Mouse (Mus musculus): ENCODE results near the gene Lpar3. TPM values are rescaled to one million over a fixed set of nuclear protein-coding genes. Genes with fewer than 3 reads are reported as not detected.
"Not testable (repeated sequence)": the region's sequence is repeated elsewhere in the genome, so short reads cannot be mapped to it uniquely, and the experiment has no call there.

The Lpar3 gene
- polyA plus RNA-seq, 1 experiment from 2014 or later: 1.2 TPM

DNA sequence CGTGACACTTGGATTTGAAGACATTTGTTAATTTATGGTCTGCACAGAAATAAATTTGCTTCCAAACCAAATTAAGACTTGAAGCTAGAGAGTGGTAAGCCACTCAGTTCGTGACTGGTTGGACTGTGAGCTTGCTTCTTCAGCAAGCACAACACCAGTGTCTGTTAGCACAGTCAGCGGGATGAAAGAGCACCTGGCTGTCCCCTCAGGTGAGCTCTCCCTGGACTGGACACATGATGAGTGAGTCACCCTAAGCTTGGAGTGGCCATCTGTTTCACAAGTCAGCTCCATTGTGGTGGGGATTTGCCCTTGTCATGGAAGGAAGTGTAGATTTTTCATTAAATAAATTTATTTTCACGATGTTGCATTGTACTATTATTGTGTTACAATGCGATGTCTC is 25.6 kb upstream of the Lpar3 start:
- WGBS: 76% methylated on average over 5 of the region's 5 CpGs
- Histone ChIP-seq H3K36me3 (no peaks in the 10 kb centered on the region), H3K9ac (no peak overlapping the region), H3K4me2 (no peak overlapping the region), H3K9me3 (no peaks in the 10 kb centered on the region), H3K27ac (no peak overlapping the region), H3K4me1 (no peaks in the 10 kb centered on the region), H3K27me3 (replicated peaks) (no peaks in the 10 kb centered on the region), H3K4me3 (replicated peaks) (no peak overlapping the region)
- no peak for ATAC-seq (ENCODE audit: insufficient read depth, low FRiP score, low read depth)

- Histone ChIP-seq H3K9ac (no peak overlapping the region), H3K9me3 (no peaks in the 10 kb centered on the region), H3K27me3 (replicated peaks) (no peaks in the 10 kb centered on the region), H3K27ac (no peak overlapping the region), H3K4me1 (no peaks in the 10 kb centered on the region), H3K4me2 (no peak overlapping the region), H3K36me3 (no peaks in the 10 kb centered on the region), H3K4me3 (replicated peaks) (no peak overlapping the region)
- ATAC-seq (ENCODE audit: insufficient read depth, low FRiP score, low read depth): no peak
- 59% methylated on average over 6 of the region's 6 CpGs for WGBS
Measured at GRCm38 (mm10) chr3:146196301-146196700, 24.5 kb upstream of the Lpar3 start.

- no peaks in the 10 kb centered on the region for H3K4me1 ChIP-seq
- no peaks in the 10 kb centered on the region for H3K27me3 ChIP-seq (replicated peaks)
- peak; percentile 27; the same call in 1 of the 2 replicates for ATAC-seq (ENCODE audit: insufficient read depth, low FRiP score, low read depth)
- no peaks in the 10 kb centered on the region for H3K9me3 ChIP-seq
- no peak overlapping the region for H3K4me2 ChIP-seq
- no peak overlapping the region for H3K9ac ChIP-seq
- WGBS: 67% methylated on average over 17 of the region's 17 CpGs
- H3K36me3 ChIP-seq: no peaks in the 10 kb centered on the region
- H3K4me3 ChIP-seq (replicated peaks): no peak overlapping the region
- no peak overlapping the region for H3K27ac ChIP-seq
Measured at GRCm38 (mm10) chr3:146196780-146197743, 23.7 kb upstream of the Lpar3 start.

DNA sequence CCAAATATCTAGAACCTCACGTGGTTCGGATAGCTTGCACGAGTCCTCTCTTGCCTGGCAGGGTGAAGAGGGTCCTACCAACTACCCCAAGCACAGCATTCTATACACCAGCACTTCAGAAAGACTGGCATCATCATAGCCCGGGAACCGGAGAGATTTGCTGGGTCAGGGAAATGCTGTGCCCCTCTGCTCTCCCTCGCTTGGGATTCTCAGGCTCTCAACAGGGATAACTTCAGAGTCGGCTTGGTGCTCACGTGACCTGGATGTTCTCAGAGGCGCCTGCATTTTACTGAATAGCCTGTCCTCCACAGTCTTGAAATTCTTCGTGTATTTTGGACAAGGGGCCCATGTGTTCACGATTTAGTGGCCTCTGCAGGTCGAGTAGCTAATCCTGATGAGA is 23.0 kb upstream of the Lpar3 start:
- Histone ChIP-seq H3K4me3 (replicated peaks) (no peak overlapping the region), H3K4me2 (no peak overlapping the region), H3K36me3 (no peaks in the 10 kb centered on the region), H3K27me3 (replicated peaks) (no peaks in the 10 kb centered on the region), H3K9me3 (no peaks in the 10 kb centered on the region), H3K9ac (no peak overlapping the region), H3K27ac (no peak overlapping the region), H3K4me1 (no peaks in the 10 kb centered on the region)
- ATAC-seq (ENCODE audit: insufficient read depth, low FRiP score, low read depth): no peak
- 84% methylated on average over 12 of the region's 12 CpGs for WGBS

DNA sequence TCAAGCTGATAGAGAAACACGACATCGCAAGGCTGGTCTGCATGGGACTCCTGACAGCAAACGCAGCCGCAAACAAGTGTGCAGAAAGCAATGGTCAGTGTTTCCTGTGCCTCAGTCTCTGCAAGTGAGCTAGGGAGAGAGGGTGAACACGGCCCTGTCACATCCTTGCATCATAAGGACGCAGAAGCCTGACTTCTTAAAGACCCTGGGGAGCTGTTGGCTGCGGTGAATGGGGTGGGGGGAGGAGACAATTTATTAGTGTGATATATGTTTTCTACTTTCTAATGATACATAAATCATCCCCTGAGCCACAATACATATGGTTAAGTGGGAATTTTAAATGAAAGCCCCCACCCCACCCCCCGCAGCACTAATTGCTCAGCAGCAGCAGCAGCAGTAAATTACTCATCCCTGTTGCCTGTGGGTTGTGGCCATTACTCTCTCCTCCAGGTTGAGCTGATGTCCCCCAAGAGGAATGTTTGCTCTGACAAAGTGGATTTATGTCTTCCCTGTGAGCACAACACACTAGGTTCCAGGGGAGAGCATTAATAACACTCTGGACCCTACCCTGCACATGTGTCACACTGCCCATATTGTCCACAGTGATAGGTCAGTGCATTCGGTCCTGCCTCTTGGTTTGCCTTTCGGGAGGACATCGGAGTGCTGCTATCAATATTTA is 21.8 kb upstream of the Lpar3 start:
- H3K4me2 ChIP-seq: no peak overlapping the region
- H3K9ac ChIP-seq: no peak overlapping the region
- no peak overlapping the region for H3K27ac ChIP-seq
- H3K36me3 ChIP-seq: no peaks in the 10 kb centered on the region
- WGBS: 53% methylated on average over 11 of the region's 11 CpGs
- H3K4me3 ChIP-seq (replicated peaks): no peak overlapping the region
- H3K4me1 ChIP-seq: no peaks in the 10 kb centered on the region
- no peaks in the 10 kb centered on the region for H3K9me3 ChIP-seq
- no peak for ATAC-seq (ENCODE audit: insufficient read depth, low FRiP score, low read depth)
- H3K27me3 ChIP-seq (replicated peaks): no peaks in the 10 kb centered on the region

GRCm38 (mm10) chr3:146199486-146199885 is 21.3 kb upstream of the Lpar3 start:
- Histone ChIP-seq H3K9ac (no peak overlapping the region), H3K27ac (no peak overlapping the region), H3K9me3 (no peaks in the 10 kb centered on the region), H3K4me1 (no peaks in the 10 kb centered on the region), H3K36me3 (no peaks in the 10 kb centered on the region), H3K27me3 (replicated peaks) (no peaks in the 10 kb centered on the region), H3K4me2 (no peak overlapping the region), H3K4me3 (replicated peaks) (no peak overlapping the region)
- no peak for ATAC-seq (ENCODE audit: insufficient read depth, low FRiP score, low read depth)
- WGBS: 62% methylated on average over 3 of the region's 3 CpGs

- Histone ChIP-seq H3K27ac (no peak overlapping the region), H3K9ac (no peak overlapping the region), H3K4me3 (replicated peaks) (no peak overlapping the region), H3K36me3 (no peaks in the 10 kb centered on the region), H3K27me3 (replicated peaks) (no peaks in the 10 kb centered on the region), H3K4me1 (no peaks in the 10 kb centered on the region), H3K9me3 (no peaks in the 10 kb centered on the region), H3K4me2 (no peak overlapping the region)
- ATAC-seq (ENCODE audit: insufficient read depth, low FRiP score, low read depth): no peak
- WGBS: 20% methylated on average over 2 of the region's 2 CpGs
Measured at GRCm38 (mm10) chr3:146204375-146204774, 16.4 kb upstream of the Lpar3 start.

- 38% methylated on average over 11 of the region's 11 CpGs for whole genome bisulfite sequencing
- H3K4me1 ChIP-seq: no peaks in the 10 kb centered on the region
- no peak for ATAC-seq (ENCODE audit: insufficient read depth, low FRiP score, low read depth)
Measured at GRCm38 (mm10) chr3:146205305-146205704, 15.5 kb upstream of the Lpar3 start.

DNA sequence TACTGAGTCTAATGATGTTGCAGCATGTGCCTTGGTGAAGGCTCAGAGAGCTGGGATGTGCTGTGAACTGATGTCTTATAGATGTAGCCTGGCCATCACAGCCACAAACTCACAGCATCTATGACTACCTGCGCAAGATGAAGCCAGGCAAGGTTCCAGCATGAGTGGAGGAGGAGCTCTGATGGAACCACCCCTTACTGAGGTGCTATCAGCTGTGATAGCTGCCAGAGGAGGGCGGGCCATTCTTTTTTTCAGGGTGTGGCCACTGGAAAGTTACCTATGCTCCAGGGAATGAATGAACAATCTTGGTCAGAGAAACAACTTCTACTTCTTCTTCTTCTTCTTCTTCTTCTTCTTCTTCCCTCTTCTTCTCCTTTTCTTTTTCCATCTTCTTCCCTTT is 14.1 kb upstream of the Lpar3 start:
- 83% methylated on average over 2 of the region's 2 CpGs for WGBS

More at GRCm38 (mm10) chr3:146205305-146205704, 15.5 kb upstream of the Lpar3 start:
- Histone ChIP-seq H3K27ac (no peak overlapping the region), H3K9me3 (no peaks in the 10 kb centered on the region), H3K27me3 (replicated peaks) (no peaks in the 10 kb centered on the region), H3K36me3 (no peaks in the 10 kb centered on the region), H3K4me3 (replicated peaks) (no peak overlapping the region), H3K9ac (no peak overlapping the region), H3K4me2 (no peak overlapping the region)

GRCm38 (mm10) chr3:146207440-146207839 is 13.3 kb upstream of the Lpar3 start:
- Histone ChIP-seq H3K4me2 (no peak overlapping the region), H3K27me3 (replicated peaks) (no peaks in the 10 kb centered on the region), H3K27ac (no peak overlapping the region), H3K9ac (no peak overlapping the region), H3K4me3 (replicated peaks) (no peak overlapping the region), H3K4me1 (no peaks in the 10 kb centered on the region), H3K36me3 (no peaks in the 10 kb centered on the region), H3K9me3 (no peaks in the 10 kb centered on the region)
- WGBS: 40% methylated on average over 2 of the region's 2 CpGs
- ATAC-seq (ENCODE audit: insufficient read depth, low FRiP score, low read depth): no peak

More for the DNA sequence above, 14.1 kb upstream of the Lpar3 start:
- no peak overlapping the region for H3K9ac ChIP-seq
- peak; percentile 43; the same call in 1 of the 2 replicates for ATAC-seq (ENCODE audit: insufficient read depth, low FRiP score, low read depth)
- no peak overlapping the region for H3K4me3 ChIP-seq (replicated peaks)
- H3K4me2 ChIP-seq: no peak overlapping the region
- H3K27me3 ChIP-seq (replicated peaks): no peaks in the 10 kb centered on the region
- H3K27ac ChIP-seq: no peak overlapping the region
- no peaks in the 10 kb centered on the region for H3K36me3 ChIP-seq
- H3K4me1 ChIP-seq: no peaks in the 10 kb centered on the region
- H3K9me3 ChIP-seq: no peaks in the 10 kb centered on the region

GRCm38 (mm10) chr3:146209759-146210158 is 11.0 kb upstream of the Lpar3 start:
- H3K4me1 ChIP-seq; H3K4me2 ChIP-seq; H3K27me3 ChIP-seq (replicated peaks); H3K9me3 ChIP-seq; H3K4me3 ChIP-seq (replicated peaks); H3K9ac ChIP-seq; H3K36me3 ChIP-seq; ATAC-seq (ENCODE audit: insufficient read depth, low FRiP score, low read depth); H3K27ac ChIP-seq: not testable (repeated sequence)
- WGBS: 91% methylated on average over 8 of the region's 8 CpGs

- Histone ChIP-seq H3K4me3 (replicated peaks) (no peak overlapping the region), H3K36me3 (no peaks in the 10 kb centered on the region), H3K4me2 (no peak overlapping the region), H3K9me3 (no peaks in the 10 kb centered on the region), H3K27me3 (replicated peaks) (no peaks in the 10 kb centered on the region), H3K27ac (no peak overlapping the region), H3K9ac (no peak overlapping the region), H3K4me1 (no peaks in the 10 kb centered on the region)
- 84% methylated on average over 4 of the region's 4 CpGs for WGBS
- no peak for ATAC-seq (ENCODE audit: insufficient read depth, low FRiP score, low read depth)
Measured at GRCm38 (mm10) chr3:146211141-146211747, 9.5 kb upstream of the Lpar3 start.

Data from stomach, embryonic 15.5 days (tissue).